Mouse (Mus musculus) c-Kit-positive CD71-negative TER-119-negative erythroid progenitor cells, embryonic 14.5 days (primary cell): ENCODE measurements at regions not wholly inside any gene's neighbourhood (a gene's known extent, or its start where the extent isn't known, plus 50 kb on each side); places are given as distances from the start of the nearest gene placed in this dataset.
"Not testable (repeated sequence)": the region's sequence is repeated elsewhere in the genome, so short reads cannot be mapped to it uniquely, and the experiment has no call there.

Experiments used
- DNase-seq: peaks from one replicate; pipeline ENCODE4 v3.0.0-alpha.2; 2013; ENCODE audit warnings: low read depth

DNA sequence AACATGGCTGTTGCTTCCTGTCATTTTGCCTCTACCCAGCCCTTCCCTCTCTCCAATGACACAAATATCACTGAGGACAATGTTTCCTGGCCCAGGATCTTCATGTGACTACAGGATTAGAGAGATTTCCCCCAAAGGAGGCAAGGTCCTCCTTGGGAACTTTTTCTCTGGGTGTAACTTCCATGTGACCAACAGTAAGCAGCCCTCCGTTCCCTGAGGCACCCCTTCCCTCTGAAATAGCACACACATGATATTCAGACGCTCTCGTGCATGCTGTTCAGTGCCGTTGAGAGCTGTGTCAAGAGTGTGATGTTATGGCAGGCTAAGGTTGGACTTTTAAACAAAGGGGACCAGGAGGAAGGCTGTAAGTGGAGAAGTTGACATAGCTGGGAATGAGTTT is 169.2 kb upstream of the Otx2 start:
- DNase-seq, result no peak

DNA sequence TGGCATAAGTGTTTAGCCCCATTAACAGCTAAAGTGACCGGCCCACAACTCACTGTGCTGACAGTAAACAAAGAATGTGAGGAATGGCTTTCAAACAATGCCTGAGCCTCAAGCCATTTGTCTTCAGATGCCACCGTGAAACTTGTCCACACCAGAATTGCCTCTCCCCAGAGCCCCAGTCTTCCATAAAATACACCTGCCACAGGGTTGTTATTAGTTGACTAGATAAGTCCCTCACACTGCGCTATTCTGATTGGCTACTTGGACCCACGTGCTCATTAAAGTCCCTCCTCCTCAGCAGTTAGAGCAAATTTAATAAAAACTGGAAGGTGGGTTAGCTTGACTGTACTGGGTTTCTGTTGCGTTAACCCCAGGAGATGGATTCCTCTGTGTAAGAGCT is 167.7 kb upstream of the Otx2 start:
- no peak for DNase-seq

DNA sequence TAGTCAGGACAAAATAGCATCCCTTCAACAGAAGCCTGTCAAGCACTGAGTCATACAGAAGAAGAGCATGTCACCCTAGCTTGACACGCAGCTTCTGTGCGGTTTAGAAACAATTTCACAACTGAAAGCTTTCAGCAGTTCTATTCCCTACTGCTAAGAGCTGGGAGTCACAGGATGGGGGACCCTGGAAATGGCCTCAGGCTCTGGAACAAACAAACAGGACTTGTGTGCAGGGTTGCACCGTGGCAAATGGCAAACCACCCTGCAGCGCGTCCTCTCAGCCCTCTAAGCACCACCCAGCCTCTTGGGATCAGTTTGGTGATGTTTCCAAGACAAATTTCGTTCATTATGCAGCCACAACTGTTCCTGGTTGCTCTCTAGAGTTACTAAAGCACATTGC is 163.6 kb upstream of the Otx2 start:
- no peak for DNase-seq

DNA sequence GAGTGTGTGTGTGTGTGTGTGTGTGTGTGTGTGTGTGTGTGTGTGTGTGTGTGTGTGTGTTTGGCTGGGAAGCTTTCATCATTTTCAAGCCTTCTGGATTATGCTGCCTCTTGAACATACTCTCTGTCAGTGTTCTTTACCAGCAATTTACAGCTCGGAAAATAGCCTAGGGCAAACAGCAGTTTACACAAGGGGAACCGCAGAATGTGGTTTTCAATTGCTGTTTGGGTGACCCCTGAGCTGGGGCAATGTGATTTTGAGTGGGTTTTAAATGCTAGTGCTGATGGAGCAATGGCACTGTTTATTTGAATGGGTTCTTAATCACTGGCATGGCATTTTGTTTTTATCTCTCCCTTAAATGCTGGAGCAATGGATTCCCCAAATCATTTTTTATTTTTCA is 162.5 kb upstream of the Otx2 start:
- DNase-seq, result no peak

DNA sequence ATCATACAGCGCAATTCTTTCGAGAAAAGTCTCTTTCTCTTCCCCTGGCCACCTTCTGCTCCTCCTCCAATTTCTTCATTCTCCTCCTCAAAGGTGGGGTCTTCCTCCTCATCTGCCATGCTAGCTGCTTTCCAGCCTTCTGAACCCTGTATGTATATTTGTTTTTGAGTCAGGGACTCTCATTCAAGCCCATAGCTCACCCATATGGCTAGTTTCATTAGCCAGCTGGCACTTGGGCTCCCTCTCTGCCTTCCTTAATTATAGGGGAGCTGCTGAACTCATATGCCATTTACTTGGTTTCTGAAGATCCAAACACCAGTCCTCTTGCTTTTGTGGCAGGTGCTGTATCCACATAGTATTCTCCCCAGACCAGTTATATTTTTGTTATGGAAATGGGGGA is 160.8 kb upstream of the Otx2 start:
- no peak for DNase-seq

DNA sequence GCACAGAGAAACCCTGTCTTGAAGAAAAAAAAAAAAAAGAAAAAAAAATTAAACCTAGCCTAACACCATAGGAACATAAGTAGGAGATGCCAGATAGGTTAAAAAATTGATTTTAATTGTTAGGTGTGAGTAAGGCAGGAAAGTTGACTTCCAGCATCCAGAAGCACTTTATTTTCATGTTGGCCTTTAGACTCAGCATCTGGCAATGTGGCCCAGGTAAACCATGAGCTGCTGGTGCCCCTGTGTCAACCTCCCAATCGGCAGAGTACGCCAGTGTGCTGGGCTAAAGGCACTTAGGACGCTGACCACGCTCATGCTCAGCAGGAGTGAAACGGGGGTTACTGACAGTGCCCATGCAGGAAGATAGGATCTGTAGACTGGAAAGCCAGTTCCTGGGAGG is 152.8 kb upstream of the Otx2 start:
- DNase-seq, result no peak

DNA sequence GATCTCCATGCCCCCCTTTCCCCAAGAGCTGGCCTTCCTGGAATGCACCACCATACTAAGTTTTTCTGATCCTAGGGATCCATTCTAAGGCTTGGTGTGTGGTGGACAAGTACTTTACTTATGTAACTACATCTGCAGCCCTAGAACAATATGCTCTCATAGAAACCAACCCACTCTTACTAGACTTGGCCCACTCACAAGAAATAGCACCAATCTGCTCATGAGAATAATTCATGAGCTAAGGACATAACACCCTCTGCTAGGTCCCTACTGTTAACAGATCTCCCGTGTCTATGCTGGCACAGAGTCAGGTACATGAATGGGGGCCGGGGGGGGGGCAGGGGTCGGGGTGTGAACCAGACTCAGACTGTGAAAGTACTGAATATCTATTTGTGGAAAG is 150.8 kb upstream of the Otx2 start:
- no peak for DNase-seq

DNA sequence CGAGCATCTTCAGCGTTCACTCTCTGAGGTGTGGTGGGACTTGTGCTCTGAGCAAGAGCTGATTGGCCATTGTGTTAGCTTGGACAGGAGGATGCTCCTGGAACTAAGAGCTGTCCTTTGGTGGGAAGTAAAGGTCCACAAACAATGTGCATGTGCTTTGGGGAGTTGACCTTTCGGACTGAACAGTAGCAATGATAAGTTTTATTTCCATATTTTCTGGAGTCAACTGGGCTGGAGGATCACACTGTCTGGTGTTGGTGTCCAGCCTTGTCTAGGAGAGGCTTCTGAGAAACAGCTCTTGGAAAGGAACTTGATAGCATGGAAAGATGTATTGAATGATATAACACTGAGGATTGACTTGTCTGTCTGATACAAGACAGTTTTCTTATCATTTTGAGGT is 142.3 kb upstream of the Otx2 start:
- no peak for DNase-seq

DNA sequence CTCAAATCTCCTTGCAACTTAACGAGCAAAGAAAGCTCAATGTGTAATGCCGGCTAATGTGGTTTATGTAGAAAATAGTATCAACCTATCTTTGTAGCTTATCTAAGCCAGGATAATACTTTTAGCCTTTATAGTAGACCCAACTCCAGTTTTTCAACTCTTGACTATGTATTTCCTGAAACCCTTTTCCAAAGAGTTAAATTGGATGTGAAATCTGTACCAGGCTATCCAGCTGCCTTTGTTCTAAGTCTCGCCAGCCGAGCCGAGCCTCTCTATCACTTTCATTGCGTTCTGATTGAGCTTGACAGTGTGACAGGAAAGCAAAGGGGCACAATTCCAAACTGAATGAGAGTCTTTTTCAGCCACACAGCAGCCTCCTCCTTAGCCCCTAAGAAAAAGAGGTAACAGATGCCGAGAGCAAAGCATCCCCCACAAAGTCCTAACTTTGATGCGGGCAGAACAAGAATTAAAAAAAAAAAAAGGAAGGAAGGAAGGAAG is 141.7 kb upstream of the Otx2 start:
- no peak for DNase-seq

DNA sequence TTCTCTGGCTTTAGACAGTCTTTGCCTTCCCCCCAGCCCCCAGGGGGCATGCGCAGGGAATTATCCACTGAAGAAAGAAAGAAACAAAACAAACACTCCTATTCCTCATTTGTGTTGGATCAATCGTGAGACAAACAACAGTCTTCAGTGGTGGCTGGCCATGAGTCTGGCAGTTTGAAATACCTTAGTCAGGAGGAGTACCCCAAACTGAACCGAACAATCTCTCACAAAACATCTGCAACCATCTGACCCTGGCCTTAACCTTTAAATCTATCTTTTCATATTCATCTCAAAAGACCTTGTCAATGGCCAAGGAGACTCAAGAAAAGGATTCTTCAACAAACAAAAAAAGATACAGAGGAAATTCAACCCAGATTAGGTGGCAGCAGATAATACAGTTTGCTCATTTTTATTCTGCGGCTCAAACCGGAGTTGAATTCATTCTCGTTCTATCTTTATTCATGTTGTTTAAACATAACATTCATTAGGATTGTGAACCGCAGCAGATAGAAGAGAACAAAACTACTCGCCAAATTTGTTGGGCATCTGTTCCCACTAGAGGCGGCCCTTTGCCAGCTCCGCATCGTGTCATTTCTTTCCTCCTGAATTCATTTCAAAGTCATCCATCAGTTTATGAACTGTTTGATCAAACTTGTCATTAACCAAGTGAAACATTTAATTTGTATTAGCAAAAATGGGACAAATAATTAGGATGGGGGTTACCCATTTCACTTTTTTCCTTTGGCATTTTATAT is 139.3 kb upstream of the Otx2 start:
- DNase-seq, result no peak

DNA sequence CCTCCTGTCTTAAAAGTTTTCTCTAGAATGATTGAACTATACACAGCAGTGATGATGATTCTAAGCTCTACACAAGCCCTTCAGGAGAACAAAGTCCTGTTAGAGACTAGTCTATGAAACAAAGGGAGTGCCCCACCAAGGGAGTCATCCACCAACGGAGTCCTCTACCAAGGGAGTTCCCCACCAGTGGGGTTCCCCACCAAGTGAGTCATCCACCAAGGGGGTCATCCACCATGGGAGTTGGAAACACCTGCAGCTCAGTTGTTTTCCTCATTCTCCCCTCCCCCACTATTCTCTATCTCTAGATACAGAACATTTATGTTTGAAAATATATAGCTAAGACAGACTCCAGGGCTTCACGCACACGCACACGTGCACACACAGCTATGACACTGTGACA is 130.5 kb upstream of the Otx2 start:
- no peak for DNase-seq

DNA sequence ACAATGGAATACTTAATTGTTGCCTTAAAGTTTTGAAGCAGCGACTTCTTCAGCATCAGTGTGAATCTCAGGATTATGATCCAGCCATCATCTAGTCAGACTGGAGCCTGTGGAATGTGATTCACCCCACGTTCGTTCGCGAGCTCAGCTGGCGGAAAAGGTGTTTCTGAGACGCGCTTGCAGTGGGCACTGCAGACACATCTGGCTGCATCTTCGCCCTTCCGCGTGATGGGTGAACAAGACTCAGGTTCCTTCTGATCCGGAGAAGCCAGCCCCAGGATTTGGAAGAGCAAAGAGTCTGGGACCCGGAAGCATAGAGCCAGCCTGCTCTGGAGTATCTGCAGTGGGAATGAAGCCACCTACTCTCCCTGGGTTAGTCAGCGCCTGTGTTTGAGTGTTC is 127.7 kb upstream of the Otx2 start:
- no peak for DNase-seq

DNA sequence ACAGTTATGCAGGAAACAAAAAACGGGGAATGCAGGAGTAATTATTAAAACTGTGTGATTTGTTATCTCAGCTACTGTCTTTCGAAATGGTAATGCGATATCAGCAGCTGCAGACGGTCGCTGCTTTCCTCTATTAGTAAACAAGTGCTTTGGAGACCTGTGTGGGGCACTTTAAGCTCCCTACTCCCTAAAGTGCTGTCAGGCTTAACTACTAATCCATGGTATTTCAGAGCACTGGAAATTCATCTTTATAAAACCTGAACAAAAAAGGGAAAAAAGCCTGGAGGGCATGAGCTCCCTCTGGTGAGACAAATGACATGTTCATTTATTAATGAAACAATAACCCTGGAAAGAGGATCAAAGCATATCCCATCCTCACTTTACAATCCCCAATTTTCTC is 127.2 kb upstream of the Otx2 start:
- no peak for DNase-seq

DNA sequence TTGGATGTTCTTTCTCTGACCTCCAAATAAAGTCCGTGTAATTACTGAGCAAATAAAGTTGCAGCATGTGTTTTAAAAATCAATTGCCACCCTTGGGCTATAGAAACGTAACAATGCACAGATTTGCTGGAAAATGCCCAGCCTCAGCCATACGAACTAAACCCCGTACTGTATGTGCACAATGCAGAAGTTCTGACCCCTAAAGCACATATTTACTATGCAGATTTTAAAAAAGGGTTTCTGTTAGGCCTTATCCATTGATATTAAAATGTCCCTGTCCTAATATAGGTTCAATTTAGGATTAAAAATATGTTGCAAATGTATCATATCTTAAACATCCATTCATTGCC is 126.5 kb upstream of the Otx2 start:
- no peak for DNase-seq

DNA sequence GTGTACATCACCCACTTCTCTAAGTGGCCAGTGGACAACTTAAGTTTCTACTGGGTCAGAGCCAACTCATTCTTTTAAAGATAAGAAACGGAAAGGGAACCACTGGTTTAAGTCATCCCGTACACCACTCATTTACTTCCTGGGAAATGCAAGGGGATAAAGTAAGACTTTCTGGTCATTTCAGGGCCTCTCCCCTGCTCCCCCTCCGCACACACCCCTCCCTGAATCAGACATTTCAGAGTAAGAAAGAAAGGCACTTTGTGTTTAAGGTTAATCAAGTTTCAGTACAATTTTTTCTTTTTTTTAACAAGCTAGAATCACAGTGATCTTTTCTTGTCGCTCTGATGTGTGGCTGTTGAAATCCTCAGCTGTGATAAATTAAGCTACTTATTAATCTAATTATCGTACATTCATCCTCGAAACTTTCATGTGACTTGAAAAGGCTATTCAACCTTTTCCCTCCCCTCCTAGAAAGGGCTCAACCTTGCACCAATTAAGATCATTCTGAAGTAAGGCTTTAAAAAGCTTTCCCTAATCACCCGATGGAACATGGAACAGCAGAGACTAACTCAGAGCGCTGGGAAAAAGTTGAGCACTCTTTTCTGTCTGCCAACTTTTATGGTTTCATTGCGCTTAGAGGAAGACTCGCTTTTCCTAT is 126.0 kb upstream of the Otx2 start:
- DNase-seq, result no peak

DNA sequence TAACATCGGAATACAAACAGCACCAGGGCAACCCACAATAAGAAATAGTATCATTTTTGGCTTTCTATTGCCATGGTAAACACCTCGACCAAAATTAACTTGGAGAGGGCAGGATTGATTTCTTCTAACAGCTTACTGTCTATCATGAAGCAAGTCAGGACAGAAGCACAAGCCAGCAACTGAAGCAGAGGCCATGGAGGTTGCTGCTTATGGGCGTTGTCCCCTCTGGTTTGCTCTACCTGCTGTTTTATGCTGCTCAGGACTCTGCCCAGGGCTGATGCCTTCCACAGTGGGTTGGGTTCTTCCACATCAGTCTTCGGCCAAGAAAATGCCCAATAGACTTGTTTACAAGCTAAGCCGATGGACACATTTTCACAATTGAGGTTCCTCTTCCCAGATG is 117.9 kb upstream of the Otx2 start:
- DNase-seq, result no peak

DNA sequence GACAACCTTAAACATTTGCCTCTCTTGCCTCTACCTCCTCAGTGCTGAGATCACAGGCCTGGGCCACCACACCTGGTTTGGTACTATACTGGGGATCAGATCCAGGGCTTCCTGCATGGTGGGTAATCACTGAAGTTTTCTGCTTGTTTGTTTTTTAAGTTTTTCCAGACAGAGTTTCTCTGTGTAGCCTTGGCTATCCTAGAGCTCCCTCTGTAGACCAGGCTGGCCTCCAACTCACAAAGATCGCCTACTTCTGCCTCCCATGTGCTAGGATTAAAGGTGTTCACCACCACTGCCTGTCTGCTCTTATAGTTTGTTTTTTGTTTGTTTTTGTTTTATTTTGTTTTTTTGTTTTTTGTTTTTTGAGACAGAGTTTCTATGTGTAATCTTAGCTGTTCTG is 105.7 kb upstream of the Otx2 start:
- no peak for DNase-seq

DNA sequence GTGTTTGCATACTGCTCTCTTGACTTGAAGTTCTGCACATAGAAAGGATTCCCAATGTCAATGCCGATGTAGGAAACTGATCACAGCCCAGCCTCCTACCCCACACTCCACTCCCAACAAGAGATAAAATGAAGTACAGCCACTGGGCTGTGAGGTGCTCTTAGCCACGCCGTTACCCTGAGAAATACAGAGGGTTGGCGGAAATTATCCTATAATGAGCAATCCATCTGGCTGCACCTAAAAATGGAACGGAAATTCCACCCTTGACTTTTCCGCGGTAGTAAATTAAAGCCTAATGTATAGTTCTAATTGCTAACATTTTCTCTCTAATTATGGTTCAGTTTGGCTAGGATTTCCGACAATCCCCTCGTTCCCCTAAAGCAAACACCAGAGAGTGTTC is 97.2 kb upstream of the Otx2 start:
- no peak for DNase-seq

DNA sequence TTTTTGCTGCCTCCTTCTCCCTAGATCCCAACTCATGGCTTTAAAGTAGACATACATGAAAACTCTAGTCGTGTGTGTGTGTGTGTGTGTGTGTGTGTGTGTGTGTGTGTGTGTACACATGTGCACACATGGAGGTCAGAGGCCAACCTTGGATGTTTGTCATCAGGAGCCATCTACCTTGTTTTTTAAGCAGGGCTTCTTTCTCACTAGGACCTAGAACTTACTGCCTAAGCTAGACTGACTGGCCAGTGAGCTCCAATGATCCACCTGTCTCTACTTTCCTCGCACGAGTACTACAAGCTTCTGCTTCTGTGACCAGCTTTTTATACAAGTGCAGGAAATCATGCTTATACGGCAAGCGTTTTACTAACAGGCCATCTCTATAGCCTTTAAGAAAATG is 89.1 kb upstream of the Otx2 start:
- no peak for DNase-seq

DNA sequence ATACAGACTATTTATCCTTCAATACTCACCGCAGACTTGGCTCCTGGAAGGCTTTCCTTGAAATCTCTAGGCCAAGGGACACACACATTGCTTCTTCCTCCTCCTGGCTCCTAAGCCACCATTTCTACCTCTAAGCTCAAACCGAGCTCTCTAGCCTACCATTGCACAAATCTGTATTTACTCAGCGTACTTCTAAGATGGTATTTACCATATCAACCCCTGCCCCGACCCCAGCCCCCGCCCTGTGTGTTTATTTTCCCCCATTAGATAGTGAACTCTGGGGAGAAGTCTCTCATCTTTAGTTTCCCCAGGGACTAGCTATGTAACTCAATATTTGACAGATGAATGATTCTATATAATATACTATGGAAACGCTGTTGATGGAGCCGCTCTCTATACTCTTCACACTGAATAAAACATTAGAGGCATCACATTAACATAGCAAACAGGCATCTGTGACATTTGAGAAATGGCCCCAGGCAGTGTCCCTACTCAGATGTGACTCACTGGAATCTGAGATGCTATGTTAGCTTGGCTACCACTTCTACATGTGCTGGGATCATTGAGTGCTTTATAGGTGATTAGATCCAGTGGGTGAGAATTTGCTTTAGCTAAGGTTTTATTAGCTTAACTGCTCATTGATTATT is 87.5 kb upstream of the Otx2 start:
- no peak for DNase-seq

DNA sequence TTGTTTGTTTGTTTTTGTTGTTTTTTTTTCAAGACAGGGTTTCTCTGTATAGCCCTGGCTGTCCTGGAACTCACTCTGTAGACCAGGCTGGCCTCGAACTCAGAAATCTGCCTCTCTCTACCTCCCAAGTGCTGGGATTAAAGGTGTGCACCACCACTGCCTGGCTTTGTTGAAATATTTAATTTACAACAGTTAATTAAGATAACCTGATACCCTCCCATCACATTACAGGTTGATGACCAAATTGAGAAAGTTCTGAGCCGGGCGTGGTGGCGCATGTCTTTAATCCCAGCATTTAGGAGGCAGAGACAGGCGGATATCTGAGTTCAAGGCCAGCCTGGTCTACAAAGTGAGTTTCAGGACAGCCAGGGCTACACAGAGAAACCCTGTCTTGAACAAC is 81.5 kb upstream of the Otx2 start:
- not testable (repeated sequence) for DNase-seq

DNA sequence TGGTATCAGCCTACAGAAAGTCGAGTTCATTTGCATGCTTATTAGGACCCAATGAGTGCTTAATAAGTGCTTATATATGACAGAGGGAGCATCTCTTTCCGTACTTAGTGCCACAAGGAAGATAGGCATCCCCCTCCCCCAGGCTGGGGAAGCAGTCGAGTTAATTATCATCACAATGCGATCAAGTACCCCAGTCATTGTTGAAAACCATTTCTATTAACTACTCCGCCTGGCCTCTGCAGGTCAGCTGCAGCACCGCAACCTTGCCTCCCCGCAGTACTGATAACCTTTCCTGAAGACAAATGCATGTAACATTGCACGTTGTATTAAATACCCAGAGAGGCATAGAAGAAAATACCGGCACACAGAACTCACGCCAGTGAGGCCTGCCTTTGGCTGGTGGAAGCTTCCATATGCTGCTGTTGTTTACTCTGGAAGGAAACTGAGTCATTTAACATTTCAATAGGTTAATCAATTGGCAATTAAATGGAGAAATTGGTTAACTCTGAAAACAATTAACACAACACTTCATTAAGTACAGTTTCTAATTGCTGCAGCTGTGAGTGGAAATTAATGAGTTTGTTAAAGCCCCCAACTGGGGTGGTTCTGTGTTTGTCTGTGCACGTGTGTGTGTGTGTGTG is 80.6 kb upstream of the Otx2 start:
- DNase-seq, result no peak

DNA sequence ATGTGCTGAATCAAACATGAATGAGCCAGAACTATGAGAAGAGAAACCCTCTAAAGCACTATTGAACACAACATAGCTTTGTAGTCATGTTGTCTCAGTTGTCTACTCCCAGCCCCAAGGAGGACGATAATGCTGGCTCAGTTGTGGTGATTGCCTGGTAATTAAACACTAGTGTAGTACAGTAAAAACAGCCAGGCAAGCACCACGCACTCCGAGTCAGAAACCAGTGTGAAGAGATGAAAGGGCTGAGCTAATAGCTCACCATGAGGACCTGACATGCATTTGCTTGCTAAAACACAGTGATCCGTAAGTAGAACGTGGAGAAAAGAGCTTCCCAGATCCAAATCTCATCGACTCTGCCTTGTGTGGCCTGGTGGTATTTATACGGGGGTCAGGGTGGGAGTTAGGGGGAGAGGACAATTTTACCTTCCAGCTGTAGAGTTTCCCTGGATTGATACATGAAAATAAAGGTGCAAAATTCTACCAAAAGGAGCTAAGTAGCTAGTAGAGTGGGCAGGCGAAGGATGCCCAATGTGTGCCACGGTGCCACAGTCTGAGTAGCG is 80.0 kb upstream of the Otx2 start:
- DNase-seq, result no peak
